Mouse (Mus musculus) heart, embryonic 14.5 days (tissue): ENCODE measurements around the gene Gm28053. TPM values are rescaled to one million over a fixed set of nuclear protein-coding genes. Genes with fewer than 3 reads are reported as not detected.

Experiments
- ATAC-seq: fragments of 200-750 bp; cut with Nextera tagmentation; 2 replicates; pipeline ENCODE4 v1.8.0; 2017; ENCODE audit warnings: low read depth, moderate TSS enrichment; ENCODE audit not compliant: insufficient number of reproducible peaks, insufficient read depth, low FRiP score
- H3K27ac ChIP-seq, 2 experiments: fragments of 200-500 bp in 1 of 2; fragments of 300-500 bp in 1 of 2; sonication (generic) in 1 of 2; replicated peaks in 1 of 2; 2 replicates each; pipeline ENCODE4 v1.5.1; 2012 to 2014; ENCODE audit warnings: low read depth in 2 of 2, low read length in 2 of 2, control low read depth in 1 of 2, mild to moderate bottlenecking in 1 of 2, mixed read lengths in 1 of 2; ENCODE audit not compliant: control insufficient read depth in 1 of 2, insufficient read depth in 1 of 2
- H3K27me3 ChIP-seq: fragments of 300-500 bp; sonication (generic); 2 replicates; pipeline ENCODE4 v1.6.1; 2014; ENCODE audit warnings: mild to moderate bottlenecking, low read length, control low read depth; ENCODE audit not compliant: control insufficient read depth, insufficient read depth
- H3K36me3 ChIP-seq: fragments of 300-500 bp; sonication (generic); 2 replicates; pipeline ENCODE4 v1.6.1; 2014; ENCODE audit warnings: mild to moderate bottlenecking, control low read depth, low read length, mixed read lengths; ENCODE audit not compliant: control insufficient read depth, insufficient read depth
- H3K4me1 ChIP-seq, 2 experiments: fragments of 200-500 bp in 1 of 2; fragments of 300-500 bp in 1 of 2; sonication (generic) in 1 of 2; 2 replicates each; pipeline ENCODE4 v1.6.1; 2012 to 2014; ENCODE audit warnings: low read length in 2 of 2, control low read depth in 1 of 2, mixed read lengths in 1 of 2; ENCODE audit not compliant: control insufficient read depth in 2 of 2, insufficient read depth in 2 of 2
- H3K4me2 ChIP-seq: fragments of 300-500 bp; sonication (generic); 2 replicates; pipeline ENCODE4 v1.6.1; 2014; ENCODE audit warnings: mild to moderate bottlenecking, low read length
- H3K4me3 ChIP-seq, 2 experiments: fragments of 200-500 bp in 1 of 2; fragments of 300-500 bp in 1 of 2; sonication (generic) in 1 of 2; 2 replicates each; pipeline ENCODE4 v1.5.1; 2012 to 2014; ENCODE audit warnings: low read length in 2 of 2, mild to moderate bottlenecking in 2 of 2, control low read depth in 1 of 2, low read depth in 1 of 2, moderate library complexity in 1 of 2; ENCODE audit not compliant: control insufficient read depth in 1 of 2, insufficient read depth in 1 of 2
- H3K9ac ChIP-seq: fragments of 300-500 bp; sonication (generic); 2 replicates; pipeline ENCODE4 v1.6.1; 2014; ENCODE audit warnings: mild to moderate bottlenecking, low read length
- H3K9me3 ChIP-seq: fragments of 300-500 bp; sonication (generic); 2 replicates; pipeline ENCODE4 v1.6.1; 2016; ENCODE audit warnings: low read length, control low read depth; ENCODE audit not compliant: control insufficient read depth
- WGBS: fragments of 180-500 bp; shearing (Covaris S2); extraction: QIAGEN DNeasy Blood & Tissue Kit; methylation state at CpG from one replicate; pipeline ENCODE4 v1.1.7; 2014; 5-methylcytosine and 5-hydroxymethylcytosine counted together
- polyA plus RNA-seq: library from polyadenylated mRNA; unstranded; fragments of >200 nt; fragmentation: Nextera tagmentation; extraction: Ambion mirVana; gene quantifications from 2 replicates; pipeline ENCODE4 v1.2.1, GENCODE M21; 2014

The Gm28053 gene
- polyA plus RNA-seq, 1 experiment from 2014 or later = 5.1 TPM

- Histone ChIP-seq H3K36me3 (no peaks in the 10 kb centered on the region), H3K9ac (no peak overlapping the region), H3K27ac (no peak overlapping the region), H3K4me1 (no peaks in the 10 kb centered on the region), H3K4me2 (no peak overlapping the region), H3K27me3 (no peaks in the 10 kb centered on the region), H3K4me3 (no peak overlapping the region), H3K9me3 (no peaks in the 10 kb centered on the region)
- no peak for ATAC-seq
- 75% methylated on average over 9 of the region's 9 CpGs for WGBS
Observed at GRCm38 (mm10) chr6:48768178-48768869, 49.9 kb downstream of the Gm28053 start.

DNA sequence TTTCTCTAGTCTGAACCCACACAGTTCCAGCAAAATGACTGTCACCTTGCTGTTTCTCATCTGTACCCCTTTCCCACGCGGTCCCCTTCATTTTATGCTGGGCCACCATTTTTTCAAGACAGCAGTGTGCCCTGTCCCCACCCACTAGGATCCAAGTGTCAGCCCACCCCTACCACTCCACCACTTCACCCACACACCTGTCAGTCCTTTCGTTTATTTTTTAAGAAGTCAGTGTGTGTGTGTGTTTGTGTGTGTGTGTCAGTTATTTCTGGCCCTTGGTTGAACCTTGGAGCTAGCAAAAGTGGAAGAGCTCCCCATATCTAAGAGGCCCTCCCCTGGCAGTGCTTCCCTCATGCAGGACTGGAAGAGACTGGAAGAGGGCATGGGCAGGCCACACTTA, 50.5 kb downstream of the Gm28053 start:
- Histone ChIP-seq H3K36me3 (no peaks in the 10 kb centered on the region), H3K4me2 (no peak overlapping the region), H3K4me1 (no peaks in the 10 kb centered on the region), H3K27me3 (no peaks in the 10 kb centered on the region), H3K9me3 (no peaks in the 10 kb centered on the region), H3K27ac (no peak overlapping the region), H3K4me3 (no peak overlapping the region), H3K9ac (no peak overlapping the region)
- 74% methylated on average over 3 of the region's 3 CpGs for WGBS
- ATAC-seq = no peak

- H3K36me3 ChIP-seq = no peaks in the 10 kb centered on the region
- 76% methylated on average over 3 of the region's 3 CpGs for WGBS
- no peaks in the 10 kb centered on the region for H3K4me1 ChIP-seq
- no peak within 1 kb of the TSS for H3K27ac ChIP-seq
- H3K27me3 ChIP-seq = no peaks in the 10 kb centered on the region
- H3K9me3 ChIP-seq = no peaks in the 10 kb centered on the region
- H3K9ac ChIP-seq = no peak within 1 kb of the TSS
- ATAC-seq = no peak
- no peak within 1 kb of the TSS for H3K4me2 ChIP-seq
- no peak within 1 kb of the TSS for H3K4me3 ChIP-seq
Observed at GRCm38 (mm10) chr6:48770696-48771095, 52.3 kb downstream of the Gm28053 start, which contains the start of gene Gimap3. Gimap3 (minus strand) TSS chr6:48770851.

GRCm38 (mm10) chr6:48772030-48772429, 53.6 kb downstream of the Gm28053 start:
- Histone ChIP-seq H3K4me1 (no peaks in the 10 kb centered on the region), H3K27ac (no peak overlapping the region), H3K27me3 (no peaks in the 10 kb centered on the region), H3K9ac (no peak overlapping the region), H3K4me2 (no peak overlapping the region), H3K9me3 (no peaks in the 10 kb centered on the region), H3K4me3 (no peak overlapping the region), H3K36me3 (no peaks in the 10 kb centered on the region)
- WGBS = 9% methylated on average over 8 of the region's 8 CpGs
- no peak; the same call in 1 of the 2 replicates for ATAC-seq

- Histone ChIP-seq H3K4me1 (no peaks in the 10 kb centered on the region), H3K4me2 (no peak overlapping the region), H3K9me3 (no peaks in the 10 kb centered on the region), H3K27me3 (no peaks in the 10 kb centered on the region), H3K27ac (no peak overlapping the region), H3K9ac (no peak overlapping the region), H3K4me3 (no peak overlapping the region), H3K36me3 (no peaks in the 10 kb centered on the region)
- no peak for ATAC-seq
- WGBS = 74% methylated on average over 1 of the region's 1 CpGs
Observed at GRCm38 (mm10) chr6:48784406-48784805, 66.0 kb downstream of the Gm28053 start.

DNA sequence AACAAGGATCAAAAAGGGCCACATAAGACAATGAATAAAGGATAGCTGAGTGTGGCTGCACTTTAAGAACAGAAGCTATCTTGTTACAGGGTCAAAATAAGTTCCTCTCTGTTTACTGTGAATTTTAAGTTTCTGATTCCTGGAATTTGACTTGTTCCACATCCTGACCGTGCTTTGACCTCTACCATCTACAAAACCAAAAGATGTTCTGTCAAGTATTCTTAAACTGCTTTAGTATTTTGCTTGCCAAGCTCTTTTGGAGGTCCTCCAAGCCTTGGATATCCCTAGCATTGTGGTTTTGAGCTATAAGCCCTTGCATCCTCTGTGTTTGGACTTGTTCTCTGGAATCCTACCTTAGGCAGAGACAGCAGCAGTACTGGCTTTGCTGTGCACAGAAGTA, 66.8 kb downstream of the Gm28053 start:
- WGBS = 59% methylated on average over 1 of the region's 1 CpGs
- H3K27ac ChIP-seq = no peak overlapping the region
- ATAC-seq = no peak

DNA sequence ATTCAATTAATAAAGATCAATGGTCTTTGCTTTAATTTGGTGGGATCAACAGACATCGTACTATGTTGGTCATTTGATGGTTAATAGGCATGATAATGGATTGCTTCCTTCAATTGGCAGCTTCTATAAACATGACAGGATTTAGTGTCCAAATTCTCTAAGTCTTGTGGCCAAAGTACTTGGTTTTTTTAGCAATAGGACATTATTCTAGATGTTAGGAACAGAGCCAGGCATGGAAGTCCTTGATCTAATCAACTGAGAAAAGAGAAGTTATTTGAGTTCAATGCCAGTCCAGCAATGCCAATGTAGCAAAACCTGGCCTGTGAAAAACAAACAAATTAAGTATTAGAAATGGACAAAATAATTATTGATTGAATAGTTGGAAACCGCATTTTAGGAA, 67.2 kb downstream of the Gm28053 start:
- Histone ChIP-seq H3K4me2 (no peak overlapping the region), H3K9ac (no peak overlapping the region), H3K4me1 (no peaks in the 10 kb centered on the region), H3K4me3 (no peak overlapping the region), H3K27ac (no peak overlapping the region), H3K36me3 (no peaks in the 10 kb centered on the region), H3K27me3 (no peaks in the 10 kb centered on the region), H3K9me3 (no peaks in the 10 kb centered on the region)
- WGBS = 84% methylated on average over 2 of the region's 2 CpGs
- ATAC-seq = no peak

More for the DNA sequence above, 66.8 kb downstream of the Gm28053 start:
- Histone ChIP-seq H3K9me3 (no peaks in the 10 kb centered on the region), H3K4me3 (no peak overlapping the region), H3K27me3 (no peaks in the 10 kb centered on the region), H3K36me3 (no peaks in the 10 kb centered on the region), H3K4me1 (no peaks in the 10 kb centered on the region), H3K9ac (no peak overlapping the region), H3K4me2 (no peak overlapping the region)

DNA sequence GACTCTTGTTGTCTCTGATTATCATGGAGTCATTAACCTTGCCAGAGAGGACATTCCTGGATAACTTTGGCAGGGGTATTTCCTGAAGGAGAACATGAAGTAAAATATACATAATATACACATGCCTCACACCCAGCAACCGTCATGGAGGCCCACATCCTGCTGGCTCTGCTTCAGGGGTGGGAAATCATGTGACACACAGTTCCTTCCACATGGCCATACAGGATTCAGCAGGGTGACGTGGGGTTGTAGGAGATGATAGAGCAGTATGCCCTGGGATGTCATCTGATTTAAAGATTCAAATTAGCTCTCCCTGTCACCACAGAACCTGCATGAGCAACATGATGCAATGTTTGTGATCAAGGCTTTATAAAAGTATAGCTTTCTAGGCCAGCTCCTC, 69.5 kb downstream of the Gm28053 start:
- Histone ChIP-seq H3K4me3 (no peak overlapping the region), H3K27me3 (no peaks in the 10 kb centered on the region), H3K36me3 (no peaks in the 10 kb centered on the region), H3K4me2 (no peak overlapping the region), H3K9ac (no peak overlapping the region), H3K27ac (no peak overlapping the region), H3K9me3 (no peaks in the 10 kb centered on the region), H3K4me1 (no peaks in the 10 kb centered on the region)
- 66% methylated on average over 2 of the region's 2 CpGs for WGBS
- no peak for ATAC-seq
